Mouse (Mus musculus) heart, embryonic 16.5 days (tissue): ENCODE data around the gene Rab11fip4. TPM values are rescaled to one million over a fixed set of nuclear protein-coding genes. Genes with fewer than 3 reads are reported as not detected.

Experiments used
- ATAC-seq: fragments of 200-750 bp; cut with Nextera tagmentation; replicated peaks from 2 replicates; pipeline ENCODE4 v1.8.0; 2017; ENCODE audit warnings: moderate number of reproducible peaks; ENCODE audit not compliant: insufficient read depth, low FRiP score; ENCODE audit errors: extremely low read depth
- H3K27ac ChIP-seq: fragments of 300-500 bp; sonication (generic); 2 replicates; pipeline ENCODE4 v1.5.1; 2014; ENCODE audit warnings: mild to moderate bottlenecking, low read length, control low read depth, moderate library complexity
- H3K27me3 ChIP-seq: fragments of 300-500 bp; sonication (generic); 2 replicates; pipeline ENCODE4 v1.6.1; 2014; ENCODE audit warnings: low read length, mixed read lengths; ENCODE audit not compliant: control insufficient read depth, insufficient read depth
- H3K36me3 ChIP-seq: fragments of 300-500 bp; sonication (generic); 2 replicates; pipeline ENCODE4 v1.6.1; 2014; ENCODE audit not compliant: control insufficient read depth, insufficient read depth
- H3K4me1 ChIP-seq: fragments of 300-500 bp; sonication (generic); 2 replicates; pipeline ENCODE4 v1.6.1; 2014; ENCODE audit warnings: low read length, mixed read lengths; ENCODE audit not compliant: control insufficient read depth, insufficient read depth
- H3K4me2 ChIP-seq: fragments of 300-500 bp; sonication (generic); 2 replicates; pipeline ENCODE4 v1.6.1; 2014; ENCODE audit warnings: low read depth, mild to moderate bottlenecking, control low read depth, low read length
- H3K4me3 ChIP-seq: fragments of 300-500 bp; sonication (generic); 2 replicates; pipeline ENCODE4 v1.5.1; 2014; ENCODE audit warnings: mild to moderate bottlenecking, control low read depth, low read length
- H3K9ac ChIP-seq: fragments of 300-500 bp; sonication (generic); 2 replicates; pipeline ENCODE4 v1.6.1; 2014; ENCODE audit warnings: low read length, control low read depth
- H3K9me3 ChIP-seq: fragments of 300-500 bp; sonication (generic); replicated peaks from 2 replicates; pipeline ENCODE4 v1.6.1; 2016; ENCODE audit warnings: low read length; ENCODE audit not compliant: control insufficient read depth
- WGBS: fragments of 180-500 bp; shearing (Covaris S2); extraction: QIAGEN DNeasy Blood & Tissue Kit; methylation state at CpG from one replicate; pipeline ENCODE4 v1.1.7; 2014; 5-methylcytosine and 5-hydroxymethylcytosine counted together
- microRNA counts: library from miRNA; unstranded; fragments of <30 nt; microRNA quantifications from one replicate; lab custom pipeline; 2016
- microRNA-seq: library from miRNA; unstranded; fragments of <30 nt; microRNA quantifications from one replicate; pipeline ENCODE4, GENCODE M21; 2017
- polyA plus RNA-seq: library from polyadenylated mRNA; unstranded; fragments of >200 nt; fragmentation: Nextera tagmentation; extraction: Ambion mirVana; gene quantifications from 2 replicates; pipeline ENCODE4 v1.2.1, GENCODE M21; 2015

Rab11fip4 gene
- polyA plus RNA-seq, 1 experiment from 2014 or later, result 2.7 TPM

DNA sequence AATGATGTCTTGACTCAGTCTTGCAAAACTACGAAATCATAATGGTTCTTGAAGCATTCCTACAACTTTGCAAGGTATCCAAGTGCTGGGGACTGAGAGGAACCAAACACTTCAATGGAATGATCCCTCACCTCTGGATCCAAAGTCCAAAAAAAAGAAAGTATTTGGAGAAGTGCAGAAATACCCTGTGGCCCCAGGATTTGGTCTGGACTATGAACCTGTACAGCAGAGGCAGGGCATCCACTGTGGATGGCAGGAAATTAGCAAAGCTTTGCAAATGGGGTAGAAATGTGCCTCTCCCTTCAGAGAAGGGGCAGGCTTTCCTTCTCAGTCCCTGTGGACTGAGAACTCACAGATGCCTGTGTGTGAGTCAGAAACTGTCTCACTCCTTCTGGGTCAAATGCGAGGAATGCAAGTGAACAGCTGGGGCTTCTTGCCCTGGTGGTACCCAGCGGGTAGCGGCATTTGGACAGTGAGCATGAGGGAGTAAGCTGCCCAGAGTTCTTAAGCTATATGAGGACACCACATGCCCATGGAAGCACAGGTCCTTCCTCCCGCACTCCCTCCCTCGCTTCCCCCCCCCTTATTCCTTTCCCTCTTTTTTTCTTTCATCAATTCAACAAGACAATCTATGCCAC, 147.0 kb downstream of the Rab11fip4 start:
- Histone ChIP-seq H3K4me3 (no peak overlapping the region), H3K9ac (no peak overlapping the region), H3K9me3 (no peaks in the 10 kb centered on the region; the same call in 1 of the 2 replicates), H3K27me3 (no peaks in the 10 kb centered on the region), H3K4me1 (peaks cover 35% of the 10 kb centered on the region), H3K4me2 (no peak overlapping the region), H3K36me3 (no peaks in the 10 kb centered on the region), H3K27ac (peak overlapping the region; percentile 17)
- WGBS, result 84% methylated on average over 6 of the region's 6 CpGs
- ATAC-seq, result no peak

DNA sequence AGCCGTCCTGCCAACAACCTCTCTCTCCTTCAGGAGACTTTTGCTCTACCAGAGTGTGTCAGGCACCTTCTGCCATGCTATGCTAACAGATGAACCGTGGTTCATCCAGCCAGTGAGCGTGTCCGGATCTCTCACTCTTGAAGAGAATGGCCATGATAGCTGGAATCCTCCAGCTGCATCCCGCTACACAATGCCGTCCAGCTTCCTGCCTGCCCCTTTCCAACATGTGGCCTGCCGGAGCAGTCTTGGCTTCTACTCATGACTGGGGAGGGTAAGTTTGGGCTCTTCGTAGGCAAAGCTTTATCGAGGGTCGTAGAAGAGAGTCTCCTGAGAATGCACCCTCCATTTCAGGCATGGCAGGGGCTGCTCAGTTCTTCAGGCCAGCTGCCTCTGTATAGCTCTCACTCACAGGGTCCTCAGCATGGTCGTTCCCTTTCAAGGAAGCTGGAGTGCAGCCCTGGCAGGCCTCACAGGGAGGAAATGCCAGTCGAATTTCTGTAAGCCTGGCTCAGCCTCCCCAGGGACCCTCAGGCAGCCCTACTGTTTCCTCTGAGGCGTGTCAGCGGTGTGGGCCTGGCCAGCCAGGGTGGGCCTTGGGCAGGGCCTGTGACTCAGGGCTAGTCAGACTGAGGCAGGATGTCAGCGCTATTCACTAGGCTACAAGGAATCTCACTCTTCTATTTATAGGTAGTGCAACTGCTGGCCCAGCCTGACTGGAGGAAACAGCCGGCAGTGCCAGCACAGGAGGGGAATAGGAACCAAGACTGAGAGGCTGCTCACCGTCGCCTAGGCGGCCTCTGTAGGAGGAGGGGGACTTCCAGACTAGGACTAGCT, 147.9 kb downstream of the Rab11fip4 start:
- 45% methylated on average over 19 of the region's 19 CpGs for WGBS

GRCm38 (mm10) chr11:79740740-79741512, 149.9 kb downstream of the Rab11fip4 start:
- H3K4me3 ChIP-seq, result no peak overlapping the region
- H3K36me3 ChIP-seq, result no peaks in the 10 kb centered on the region
- no peaks in the 10 kb centered on the region for H3K27me3 ChIP-seq
- WGBS, result 73% methylated on average over 10 of the region's 10 CpGs
- H3K27ac ChIP-seq, result 0 out of 2 replicates have a peak overlapping the region, but pooled peaks have one; percentile 39
- H3K9ac ChIP-seq, result no peak overlapping the region
- H3K4me2 ChIP-seq, result no peak overlapping the region
- ATAC-seq, result no peak
- no peaks in the 10 kb centered on the region for H3K9me3 ChIP-seq
- peaks cover 35% of the 10 kb centered on the region for H3K4me1 ChIP-seq

More for the DNA sequence above, 147.9 kb downstream of the Rab11fip4 start:
- H3K4me3 ChIP-seq, result no peak overlapping the region
- H3K4me2 ChIP-seq, result peak overlapping the region; percentile 18; the same call in 1 of the 2 replicates
- peak overlapping the region; percentile 49 for H3K9ac ChIP-seq
- peak overlapping the region; percentile 89 for H3K27ac ChIP-seq
- no peaks in the 10 kb centered on the region for H3K9me3 ChIP-seq
- peak; percentile 92 for ATAC-seq
- H3K36me3 ChIP-seq, result no peaks in the 10 kb centered on the region
- H3K4me1 ChIP-seq, result peaks cover 35% of the 10 kb centered on the region
- H3K27me3 ChIP-seq, result no peaks in the 10 kb centered on the region

DNA sequence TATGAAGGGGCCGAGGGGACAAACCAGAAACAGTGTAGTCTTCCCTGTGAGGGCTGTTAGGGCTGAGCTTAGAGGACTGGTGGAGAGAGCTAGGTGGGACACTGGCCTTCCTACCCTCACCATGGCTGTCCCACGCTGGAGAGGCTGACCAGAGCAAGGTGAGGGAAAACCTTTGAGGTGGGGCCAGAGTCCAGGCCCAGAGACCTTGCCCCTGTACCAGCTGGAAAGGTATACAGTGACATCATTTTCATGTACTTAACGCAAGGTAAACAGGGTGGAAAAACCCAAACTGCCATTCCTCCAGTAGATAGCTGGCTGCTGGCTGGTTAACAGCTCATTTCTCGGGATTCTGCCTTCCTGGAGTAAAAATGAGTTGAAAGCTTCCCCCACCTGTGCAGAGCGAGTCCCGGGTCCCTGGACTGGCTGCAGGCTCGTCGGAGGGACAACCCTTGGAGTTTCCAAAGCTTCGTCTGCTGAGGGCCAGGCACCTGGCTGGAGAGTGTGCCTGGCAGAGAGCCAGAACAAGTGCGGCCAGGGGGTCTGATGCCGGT, 155.6 kb downstream of the Rab11fip4 start:
- Histone ChIP-seq H3K9me3 (no peaks in the 10 kb centered on the region), H3K9ac (no peak overlapping the region), H3K4me1 (0 out of 2 replicates have a peak, but pooled peaks cover 2% of the 10 kb centered on the region), H3K27ac (no peak overlapping the region), H3K36me3 (no peaks in the 10 kb centered on the region), H3K4me3 (no peak overlapping the region), H3K4me2 (no peak overlapping the region), H3K27me3 (no peaks in the 10 kb centered on the region; the same call in 1 of the 2 replicates)
- WGBS, result 85% methylated on average over 11 of the region's 11 CpGs
- no peak for ATAC-seq

MicroRNAs within 50 kb of the gene (microRNA counts, 519-probe panel; counts per million panel counts)
- 733 counts per million, percentile 2 among the panel's probes with 10 or more counts for microRNA mmu-miR-193 (lab: Ali Mortazavi, UCI)
- 3,212 counts per million, percentile 83 among the panel's probes with 10 or more counts for microRNA mmu-miR-365 (lab: Ali Mortazavi, UCI)

Small RNA genes lying within 50 kb of the gene (microRNA-seq; reads per million reads assigned to microRNA genes)
- gene Mir193a (9.4 reads per million, percentile 26 among the genes with 10 or more reads in this experiment), gene Mir365-2 (0.98 reads per million)

Other genes with a start within 250 kb of the Rab11fip4 start
- 0.06 and 0.08 TPM in 2 replicates for gene Omg, start 87.1 kb upstream of the Rab11fip4 start, polyA plus RNA-seq
- 1.2 and 2.0 TPM in 2 replicates for gene Evi2b, start 67.5 kb upstream of the Rab11fip4 start, polyA plus RNA-seq
- gene Evi2, start 60.6 kb upstream of the Rab11fip4 start, polyA plus RNA-seq, result 0.45 and 0.83 TPM in 2 replicates
- 1.8 and 3.5 TPM in 2 replicates for gene Evi2a, start 60.6 kb upstream of the Rab11fip4 start, polyA plus RNA-seq